Mouse (Mus musculus) brain, embryonic 18.5 days (tissue): ENCODE results near the gene Rhbdl1.
A peak's percentile ranks its signal among the peaks of the same experiment; 100 is the strongest.

Experiments used
- DNase-seq: peaks from one replicate; pipeline ENCODE4 v3.0.0-alpha.2; 2012; ENCODE audit warnings: low read depth, low spot score

Rhbdl1 gene

DNA sequence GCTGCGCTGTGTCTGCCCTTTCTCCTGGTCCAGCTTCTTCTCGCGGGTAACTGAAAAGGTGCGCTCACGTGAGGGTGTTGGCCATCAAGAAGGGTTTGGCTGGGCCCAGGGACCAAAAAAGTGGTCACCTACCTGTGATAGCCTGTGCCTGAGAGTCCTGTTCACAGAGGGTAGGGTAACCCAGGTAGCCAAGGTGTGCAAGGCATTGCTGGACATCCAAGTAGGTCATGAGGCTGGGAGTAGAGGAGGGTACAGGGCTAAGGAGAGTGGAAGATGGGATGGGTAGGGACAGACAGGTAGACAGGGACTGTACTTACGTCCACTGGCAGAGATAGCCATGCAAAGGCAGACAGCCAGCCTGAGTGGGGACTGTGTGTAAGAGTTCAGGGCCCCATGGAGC is 3.4 kb upstream of the Rhbdl1 start:
- DNase-seq: no peak

DNA sequence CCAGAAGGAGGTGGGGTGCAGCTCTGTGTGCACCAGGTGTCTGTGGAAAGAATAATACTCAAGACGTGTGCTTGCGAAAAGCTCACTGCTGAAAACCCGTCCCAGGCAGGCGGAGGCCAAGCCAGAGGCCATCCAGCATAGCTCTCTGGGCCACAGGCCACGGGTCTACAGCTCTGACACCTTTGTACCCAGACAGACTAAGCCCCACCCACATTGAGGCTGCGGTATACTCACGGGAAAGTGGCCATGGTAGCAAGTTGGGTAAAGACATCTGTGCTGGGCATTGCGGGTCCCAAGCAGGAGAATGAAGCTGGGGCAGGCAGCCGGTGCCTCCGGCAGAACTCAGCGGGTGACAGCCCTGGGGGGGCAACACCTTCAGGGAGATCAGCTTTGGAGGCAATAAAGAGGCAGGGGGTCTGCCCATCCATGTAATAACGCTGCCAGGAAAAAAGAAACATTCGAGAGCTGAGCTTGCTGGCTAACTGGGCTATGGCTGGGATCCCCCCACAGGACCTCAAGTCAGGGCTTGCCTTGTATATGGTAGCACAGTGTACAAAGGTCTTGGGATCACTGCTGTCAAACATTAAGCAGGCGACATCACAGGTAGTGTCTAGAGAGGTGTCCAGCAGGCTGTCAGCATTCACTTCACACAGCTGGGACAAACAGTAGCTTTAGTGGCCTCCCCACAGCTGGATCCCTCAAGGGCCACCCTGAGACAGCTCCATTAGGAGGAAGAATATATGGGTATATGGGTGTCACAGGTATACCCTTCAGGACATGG is 2.5 kb upstream of the Rhbdl1 start:
- DNase-seq: no peak

DNA sequence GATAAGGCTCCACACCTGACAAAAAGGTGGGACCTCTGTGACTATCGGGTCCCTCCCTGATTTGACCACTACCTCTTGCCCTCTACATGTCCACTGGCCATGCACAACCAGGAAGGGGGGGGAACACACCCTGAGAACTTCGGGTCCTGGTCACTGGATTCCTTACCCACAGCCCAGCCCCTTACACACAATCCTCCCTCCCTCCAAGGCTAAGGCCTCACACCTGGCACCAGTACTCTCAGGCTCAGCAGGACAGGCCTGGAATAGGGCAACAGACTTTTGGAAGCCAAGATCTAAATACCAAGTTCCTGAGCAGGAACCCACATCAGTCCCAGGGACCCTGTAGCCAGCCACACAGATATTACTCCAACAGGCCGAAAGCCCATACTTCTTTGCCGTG is 1.8 kb upstream of the Rhbdl1 start:
- DNase-seq: no peak

DNA sequence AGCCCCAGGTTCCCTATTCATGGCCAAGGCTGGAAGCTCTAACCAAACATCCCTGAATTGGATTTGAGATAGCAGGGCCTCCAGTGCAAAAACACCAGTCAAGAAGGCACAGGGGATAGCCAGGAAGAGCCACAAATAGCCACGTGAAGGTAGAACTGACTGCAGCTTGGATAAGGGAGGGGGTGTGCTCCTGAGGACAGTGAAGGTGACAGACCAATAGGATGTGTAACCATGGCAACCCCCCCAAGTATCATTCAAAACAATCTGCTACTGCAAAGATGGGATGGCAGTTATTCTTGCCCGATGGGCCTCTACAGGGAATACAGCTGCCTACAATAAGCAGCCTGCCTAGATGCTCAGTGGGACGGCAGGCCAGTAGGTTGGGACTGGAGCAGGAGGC is 438 bp upstream of the Rhbdl1 start:
- DNase-seq: no peak

DNA sequence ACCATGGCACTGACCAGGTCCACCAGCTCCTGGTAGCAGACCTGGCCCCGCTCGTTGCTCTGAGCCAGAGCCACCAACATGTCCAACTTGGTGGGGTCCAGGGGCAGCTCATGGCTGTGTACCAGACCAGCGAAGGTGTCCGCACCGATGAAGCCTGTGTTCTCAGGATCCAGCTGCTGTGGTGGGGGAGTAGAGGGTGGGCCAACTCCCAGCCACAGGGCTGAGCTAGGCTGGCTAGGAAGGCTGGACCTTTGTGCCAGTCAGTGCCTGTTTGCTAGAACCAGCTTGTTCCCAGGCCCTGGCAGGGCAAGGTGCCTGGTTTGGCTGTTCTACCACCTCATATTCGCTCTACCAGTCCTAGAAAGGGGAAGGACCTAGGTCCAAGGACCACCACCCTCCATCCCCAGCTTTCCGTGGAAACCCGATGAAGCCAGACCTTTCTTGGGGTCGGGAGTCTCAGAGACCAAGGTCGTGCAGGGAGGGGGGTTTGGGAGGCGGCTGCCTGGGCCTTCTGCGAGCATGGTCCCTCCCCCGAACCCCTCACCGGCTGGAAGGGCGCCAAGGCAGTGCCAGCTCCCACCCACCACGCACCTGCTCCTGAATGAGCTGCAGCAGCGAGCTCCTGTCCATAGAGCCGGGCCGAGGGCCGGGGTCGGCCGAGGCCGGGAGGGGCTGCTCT is 559 bp downstream of the Rhbdl1 start:
- no peak for DNase-seq

DNA sequence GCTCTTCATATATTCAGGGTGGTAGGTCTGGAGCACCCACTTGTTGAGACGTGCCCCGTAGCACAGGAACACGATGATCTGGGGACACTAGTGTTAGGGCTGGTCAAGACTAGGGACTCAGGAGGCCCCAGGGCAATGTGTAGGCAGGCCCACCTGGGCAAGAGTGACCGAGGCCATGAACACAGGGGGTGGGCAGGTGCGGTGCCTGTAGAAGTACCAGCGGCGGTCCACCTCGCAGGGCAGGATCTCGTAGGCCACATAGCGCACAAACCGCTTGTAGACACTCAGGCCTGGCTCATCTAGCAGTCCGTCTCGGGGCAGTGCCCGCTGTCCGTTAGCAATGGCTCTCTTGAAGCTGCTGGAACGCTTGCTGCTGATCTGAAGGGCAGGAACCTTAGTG is 1.3 kb downstream of the Rhbdl1 start:
- DNase-seq: no peak

DNA sequence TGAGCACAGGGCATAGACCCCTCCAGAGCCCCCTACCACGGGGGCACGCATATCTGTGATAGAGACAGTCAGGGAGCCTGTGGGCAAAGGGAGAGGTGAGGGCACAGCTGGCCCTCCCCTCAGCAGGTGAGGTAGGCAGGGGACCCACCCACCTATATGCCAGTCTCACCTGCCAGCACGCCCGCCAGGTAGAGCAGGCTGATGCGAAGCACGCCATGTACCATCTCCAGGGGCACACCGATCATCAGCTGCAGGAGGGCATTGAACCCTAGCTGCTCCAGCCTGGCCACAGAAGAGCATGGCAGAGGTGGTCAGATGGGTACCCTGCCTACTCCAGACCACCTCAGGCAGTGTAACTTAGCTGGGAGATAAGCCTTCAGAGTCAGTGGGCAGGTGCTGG is 1.8 kb downstream of the Rhbdl1 start:
- no peak for DNase-seq

DNA sequence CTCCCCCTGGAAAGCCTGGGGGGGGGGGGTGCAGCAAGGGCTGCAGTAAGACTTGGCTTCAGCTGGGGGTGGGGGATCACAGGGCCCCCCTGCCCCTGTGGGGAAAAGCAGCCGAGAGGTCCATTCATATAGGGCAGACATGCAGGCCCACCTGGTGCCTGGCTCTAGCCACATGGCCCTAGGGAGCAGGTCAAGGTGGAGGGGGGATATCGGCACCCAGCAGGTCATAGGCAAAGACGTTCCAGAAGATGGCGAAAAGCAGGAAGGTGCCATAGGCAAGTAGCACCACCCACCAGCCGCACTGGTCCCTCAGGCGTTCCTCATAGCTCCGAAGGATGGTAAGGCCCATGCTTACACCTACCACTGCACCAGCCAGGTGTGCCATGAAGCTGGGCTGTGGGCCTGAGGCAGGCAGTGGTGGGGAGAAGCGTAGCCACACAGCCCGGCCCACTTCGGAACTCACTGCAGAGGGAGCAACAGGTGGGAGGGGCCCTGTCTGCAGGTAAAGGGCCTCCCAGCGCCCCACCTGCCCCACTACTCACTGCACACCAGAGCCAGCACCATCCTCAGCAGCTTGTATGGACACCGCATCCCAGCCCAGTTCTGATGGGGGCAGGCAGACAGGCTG is 2.4 kb downstream of the Rhbdl1 start:
- no peak for DNase-seq

DNA sequence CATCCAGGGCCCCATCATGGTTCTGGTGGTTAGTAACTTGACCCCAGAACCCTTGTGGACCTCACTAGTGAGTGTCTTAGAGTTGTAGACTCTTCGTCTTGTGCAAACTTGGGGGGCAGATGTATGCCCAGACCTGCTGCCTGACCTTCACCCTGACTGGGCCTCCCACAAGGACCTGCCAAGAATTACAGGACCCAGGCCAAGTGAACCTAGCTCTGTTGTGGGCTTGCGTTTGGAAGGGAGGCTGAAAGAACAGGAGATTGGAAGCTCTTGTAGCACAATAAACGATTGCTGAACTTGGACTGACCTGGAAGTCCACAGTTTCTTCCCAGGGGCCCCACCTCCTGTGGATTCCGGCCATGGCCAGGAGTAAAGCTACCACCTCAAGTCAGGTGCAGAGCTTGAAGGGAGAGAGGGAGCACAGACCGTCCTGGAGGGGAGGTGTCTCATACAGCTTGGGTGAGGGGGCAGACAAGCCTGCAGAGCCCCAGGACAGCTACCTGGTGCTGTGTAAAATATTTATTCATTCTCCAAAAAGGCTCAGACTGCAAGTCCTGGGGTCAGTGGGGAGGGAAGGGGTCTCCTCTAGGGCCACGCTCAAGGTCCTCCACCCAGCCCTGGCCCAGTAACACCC is 3.0 kb downstream of the Rhbdl1 start:
- no peak for DNase-seq

DNA sequence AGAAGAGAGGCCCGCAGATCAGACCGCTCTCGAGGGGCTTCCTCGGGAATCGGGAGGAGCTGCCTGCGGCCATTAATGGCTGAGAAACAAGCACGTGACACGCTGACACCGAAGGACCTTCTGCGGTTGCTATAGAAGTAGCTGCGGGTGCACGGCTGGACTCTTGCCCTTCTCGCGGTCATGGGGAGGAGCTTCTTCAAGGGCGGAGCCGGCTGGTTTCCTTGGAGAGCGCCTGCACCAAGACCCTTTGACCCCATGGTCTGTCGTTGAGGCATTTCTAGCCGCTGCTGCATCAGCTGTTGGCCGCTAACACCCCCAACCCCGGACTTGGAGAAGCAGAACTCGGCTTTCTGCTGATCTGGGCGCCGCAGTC is 3.8 kb downstream of the Rhbdl1 start, which contains the start of gene Stub1:
Stub1 (minus strand) TSS at position 114 of the 373 bp plus-strand sequence.
- peak; percentile 70 for DNase-seq

DNA sequence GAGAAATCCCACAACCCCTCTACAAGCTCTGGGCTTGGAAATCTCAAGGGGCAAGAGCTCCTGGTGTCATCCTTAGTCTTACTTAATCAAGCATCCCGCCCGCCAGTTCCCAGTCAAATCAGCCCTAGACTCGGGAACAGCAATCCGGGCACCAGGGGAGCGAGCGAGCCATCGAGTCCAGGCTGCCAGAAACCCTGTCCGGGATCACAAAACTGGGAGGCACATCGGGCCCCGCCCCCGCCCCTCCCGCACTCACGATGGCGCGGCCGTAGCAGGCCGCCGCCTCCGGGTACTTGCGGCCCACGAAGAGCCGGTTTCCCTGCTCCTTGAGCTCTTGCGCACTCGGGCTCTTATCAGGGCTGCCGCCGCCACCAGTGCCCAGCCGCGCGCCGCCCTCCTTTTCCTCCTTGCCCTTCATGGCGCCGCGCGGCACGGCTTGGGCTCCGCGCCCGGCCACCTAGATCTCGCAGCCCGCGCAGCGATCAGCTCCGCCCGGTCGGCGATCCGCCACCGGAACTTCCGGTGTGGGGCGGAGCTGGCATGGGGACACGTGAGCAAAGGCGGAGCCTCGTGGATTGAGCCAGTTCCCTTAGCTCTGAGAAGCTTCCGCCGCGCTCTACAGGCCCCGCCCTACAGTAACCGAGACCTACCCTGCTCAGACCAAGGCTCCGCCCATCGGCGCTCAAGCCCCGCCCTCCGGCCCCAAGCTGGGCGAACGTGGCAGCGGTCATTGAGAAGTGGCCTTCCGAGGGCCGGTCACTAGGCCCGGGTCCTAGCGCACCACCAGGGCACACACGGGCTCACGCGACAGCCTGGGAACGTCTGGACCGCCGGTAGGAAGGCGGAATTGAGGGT is 4.4 kb downstream of the Rhbdl1 start:
- peak; percentile 95 for DNase-seq

DNA sequence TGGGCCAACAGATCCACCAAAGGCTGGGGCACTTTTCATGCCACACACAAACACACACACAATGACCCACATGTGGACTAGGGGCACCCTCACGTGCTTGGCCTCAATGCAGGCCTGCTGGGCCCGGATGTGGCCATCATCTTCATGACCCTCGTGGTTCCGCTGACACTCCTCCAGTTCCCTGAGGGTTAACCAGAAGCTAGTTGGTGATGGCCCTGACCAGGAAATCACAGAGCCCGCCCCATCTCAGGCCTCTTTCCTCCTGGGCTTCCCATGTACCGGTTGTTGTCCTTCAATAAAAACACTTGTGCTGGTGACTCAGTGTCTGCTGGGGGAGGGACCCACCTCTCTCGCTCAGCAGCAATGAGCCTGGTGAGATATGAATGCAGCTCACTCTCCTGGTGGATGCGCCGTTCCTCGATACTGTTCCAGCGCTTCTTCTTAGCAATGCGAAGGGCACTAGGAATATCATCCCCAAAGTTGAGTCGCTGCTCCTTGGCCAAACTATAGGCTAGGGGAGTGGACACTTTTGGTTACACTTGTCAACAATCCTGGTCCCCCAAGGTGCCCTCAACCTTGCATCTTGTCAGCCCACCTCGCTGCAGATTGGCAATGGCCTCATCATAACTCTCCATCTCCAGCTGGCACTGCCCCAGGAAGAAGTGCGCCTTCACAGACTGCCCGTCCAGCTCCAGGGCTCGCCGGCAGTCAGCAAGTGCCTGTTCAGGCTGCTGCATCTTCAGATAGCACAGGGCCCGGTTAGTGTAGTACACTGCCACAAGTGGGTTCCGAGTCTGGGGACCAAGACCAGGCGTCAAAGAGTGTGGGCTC is 5.4 kb downstream of the Rhbdl1 start:
- no peak for DNase-seq

DNA sequence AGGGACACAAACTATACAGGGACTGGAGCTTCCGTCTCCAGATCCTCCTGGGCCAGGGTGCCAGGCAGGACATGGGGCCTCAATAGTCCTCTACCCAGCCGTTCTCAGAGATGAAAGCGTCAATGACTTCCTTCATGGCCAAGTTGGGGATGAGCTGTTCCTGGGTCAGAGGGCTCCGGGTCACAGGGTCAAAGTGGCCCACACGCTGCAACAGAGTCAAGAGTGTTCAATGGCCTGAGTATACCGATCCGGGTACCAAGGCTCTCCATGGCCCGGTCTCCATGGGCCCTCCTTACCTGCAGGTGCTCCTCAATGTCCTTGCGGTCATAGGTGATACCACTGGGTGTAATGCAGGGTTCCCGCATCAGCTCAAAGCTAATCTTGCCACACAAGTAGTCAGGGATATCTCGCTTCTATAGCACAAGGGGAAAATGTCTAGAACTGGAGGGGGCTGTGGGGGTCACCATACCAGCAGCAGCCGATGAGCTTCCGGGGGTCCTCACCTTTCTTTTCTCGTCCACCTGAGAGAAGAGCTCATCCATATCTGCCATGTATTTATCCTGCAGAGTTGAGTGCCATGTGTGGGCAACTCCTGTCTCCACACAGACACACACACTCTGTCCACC is 6.2 kb downstream of the Rhbdl1 start:
- DNase-seq: no peak

DNA sequence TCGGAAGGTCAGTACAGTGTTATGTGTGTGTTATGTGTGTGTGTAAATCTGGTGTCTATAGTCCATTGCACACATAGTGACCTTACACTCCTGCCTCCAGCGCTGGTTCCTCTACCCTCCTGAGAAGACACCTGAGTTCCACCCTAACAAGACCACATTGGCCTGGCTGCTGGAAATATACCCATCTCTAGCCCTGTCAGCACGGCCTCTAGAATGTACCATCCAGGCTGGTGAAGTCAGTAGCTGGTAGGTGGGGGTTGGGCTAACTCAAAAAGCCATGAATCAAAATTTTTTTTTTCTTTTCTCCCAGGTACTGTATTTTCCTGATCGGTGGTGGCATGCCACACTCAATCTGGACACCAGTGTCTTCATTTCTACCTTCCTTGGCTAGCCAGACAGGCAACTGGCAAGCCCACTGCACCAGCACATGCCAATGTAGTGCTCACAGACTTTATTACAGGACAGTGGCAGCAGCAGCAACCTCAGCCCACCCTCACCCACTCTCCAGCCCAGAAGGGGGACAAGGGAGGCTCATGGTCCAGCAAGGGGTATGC is 6.8 kb downstream of the Rhbdl1 start:
- no peak for DNase-seq

DNA sequence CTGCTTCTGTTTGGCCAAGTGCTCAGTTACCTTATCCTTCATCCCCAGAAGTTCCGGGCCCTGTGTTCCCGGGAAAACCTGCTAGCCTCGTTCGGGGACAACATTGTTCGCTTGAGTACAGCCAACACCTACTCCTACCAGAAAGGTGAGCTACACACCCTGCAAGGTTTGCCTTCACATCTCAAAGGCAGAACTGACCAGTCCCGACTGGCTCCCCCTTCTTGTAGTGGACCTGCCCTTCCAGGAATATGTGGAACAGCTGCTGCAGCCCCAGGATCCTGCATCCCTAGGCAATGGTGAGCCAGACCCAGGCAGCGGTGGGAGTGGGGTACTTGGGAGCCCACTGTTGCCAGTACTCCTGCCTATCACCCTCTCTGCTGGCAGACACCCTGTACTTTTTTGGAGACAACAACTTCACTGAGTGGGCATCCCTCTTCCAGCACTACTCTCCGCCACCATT is 7.5 kb downstream of the Rhbdl1 start:
- DNase-seq: no peak

DNA sequence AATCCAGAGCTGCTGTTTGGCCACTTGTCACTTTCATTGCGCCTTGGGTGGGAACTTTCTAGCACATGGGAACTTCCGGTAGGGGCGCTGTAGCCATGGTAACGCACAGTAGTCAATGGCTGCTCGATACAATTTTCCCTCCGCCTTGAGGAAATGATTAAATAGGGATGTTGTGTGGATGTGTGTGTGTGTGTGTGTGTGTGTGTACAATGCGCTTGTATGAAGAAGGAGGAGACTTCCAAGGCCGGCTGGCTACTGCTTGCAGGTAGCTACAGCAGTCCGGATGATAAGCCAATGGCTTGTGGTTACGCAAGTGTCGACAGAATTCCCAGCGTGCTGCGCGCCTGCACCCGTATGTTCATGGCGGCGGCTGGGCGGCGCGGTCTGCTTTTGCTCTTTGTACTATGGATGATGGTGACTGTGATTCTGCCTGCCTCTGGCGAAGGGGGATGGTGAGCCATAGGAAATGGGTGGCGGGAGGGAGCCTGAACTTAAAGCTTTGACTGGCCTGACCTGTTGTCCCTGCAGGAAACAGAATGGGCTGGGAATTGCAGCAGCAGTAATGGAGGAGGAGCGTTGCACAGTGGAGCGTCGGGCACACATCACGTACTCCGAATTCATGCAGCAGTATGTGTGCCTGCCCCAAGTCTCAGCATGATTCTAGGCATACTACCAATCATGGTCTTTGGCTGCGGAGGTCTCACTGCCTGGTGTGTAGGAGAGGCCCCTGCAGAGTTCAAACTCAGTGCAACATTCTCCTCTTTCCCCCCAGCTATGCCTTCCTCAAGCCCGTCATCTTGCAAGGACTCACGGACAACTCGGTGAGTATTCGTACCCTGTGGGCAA is 8.2 kb downstream of the Rhbdl1 start, which contains the start of gene Jmjd8:
Jmjd8 (plus strand) TSS at position 156 of the 846 bp plus-strand sequence.
- DNase-seq: peak; percentile 82

DNA sequence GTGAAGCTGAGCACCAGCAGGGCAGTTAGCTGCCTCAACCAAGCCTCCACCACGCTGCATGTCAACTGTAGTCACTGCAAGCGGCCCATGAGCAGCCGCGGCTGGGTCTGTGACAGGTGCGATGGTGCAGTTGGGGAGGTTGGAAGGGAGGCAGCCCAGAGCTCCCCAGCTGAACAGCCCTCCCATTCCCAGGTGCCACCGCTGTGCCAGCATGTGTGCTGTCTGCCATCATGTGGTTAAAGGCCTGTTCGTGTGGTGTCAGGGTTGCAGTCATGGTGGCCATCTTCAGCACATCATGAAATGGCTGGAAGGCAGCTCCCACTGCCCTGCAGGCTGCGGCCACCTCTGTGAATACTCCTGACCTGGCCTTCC is 8.9 kb downstream of the Rhbdl1 start:
- no peak for DNase-seq

DNA sequence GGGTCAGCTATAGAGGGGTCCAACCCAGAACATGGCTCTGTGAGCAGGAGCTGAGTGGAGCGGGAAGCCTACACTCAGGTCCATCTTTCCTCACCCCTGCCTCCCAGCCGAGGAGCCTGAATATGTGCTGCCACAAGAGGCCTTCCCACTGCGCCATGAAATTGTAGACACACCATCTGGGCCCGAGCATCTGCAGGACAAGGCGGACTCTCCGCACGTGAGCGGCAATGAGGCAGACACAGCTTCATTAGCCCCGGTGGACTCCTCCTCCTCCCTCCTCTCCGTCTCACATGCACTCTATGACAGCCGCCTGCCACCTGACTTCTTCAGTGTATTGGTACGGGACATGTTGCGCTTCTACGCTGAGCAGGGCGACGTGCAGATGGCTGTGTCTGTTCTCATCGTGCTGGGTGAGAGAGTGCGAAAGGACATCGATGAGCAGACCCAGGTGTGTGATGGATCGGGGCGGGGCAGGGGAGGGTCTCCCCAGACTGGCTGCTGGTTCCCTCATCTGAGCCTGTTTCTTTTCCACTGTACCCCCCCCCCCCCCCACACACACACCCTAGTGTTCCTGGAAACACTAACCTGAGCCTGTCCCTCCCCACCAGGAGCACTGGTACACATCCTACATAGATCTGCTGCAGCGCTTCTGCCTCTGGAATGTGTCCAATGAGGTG is 9.4 kb downstream of the Rhbdl1 start:
- DNase-seq: no peak
